Comparison of ENCODE assay signal across 8 mouse cellular contexts in the genomic region with DNA sequence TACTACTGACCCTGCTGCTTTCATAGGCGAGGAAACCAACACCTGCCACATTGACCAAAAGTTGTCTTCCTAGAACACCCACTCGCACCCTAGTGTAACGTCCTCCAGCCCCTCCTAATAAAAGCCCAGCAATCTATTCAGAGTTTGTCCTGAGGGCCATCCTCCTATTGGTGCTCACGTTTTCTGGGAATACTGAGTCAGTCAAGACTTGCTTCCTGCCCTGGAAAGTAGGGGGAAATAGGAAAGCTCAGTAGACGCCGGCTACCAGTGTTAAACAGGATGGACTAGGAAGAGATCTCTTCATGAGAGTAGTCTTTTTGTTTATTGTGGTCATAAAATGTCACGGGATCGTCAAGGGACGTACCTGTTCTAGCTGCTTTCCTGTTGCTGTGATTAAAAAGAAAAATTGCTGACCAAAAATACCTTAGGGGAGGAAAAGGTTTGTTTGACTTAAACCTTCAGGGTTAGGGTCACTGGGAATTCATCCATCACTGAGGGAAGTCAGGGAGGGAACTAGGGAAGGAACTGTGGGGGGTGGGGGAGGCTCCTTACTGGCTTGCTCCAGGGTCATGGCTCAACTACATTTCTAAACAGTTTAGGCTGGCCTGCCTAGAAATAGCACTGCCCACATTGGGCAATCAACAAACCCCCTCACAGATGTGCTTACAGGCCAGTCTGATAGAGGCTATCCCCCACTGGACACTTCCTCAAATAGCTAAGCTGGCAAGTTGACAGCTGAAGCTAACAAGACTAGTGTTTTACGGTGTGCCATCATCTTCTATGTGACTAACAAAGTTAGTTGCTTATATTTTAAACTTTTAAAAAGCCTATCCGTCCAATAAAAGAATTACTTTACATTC. TPM values are rescaled to one million over a fixed set of nuclear protein-coding genes. Genes with fewer than 3 reads are reported as not detected.
DNase-seq lines count a peak whose midpoint lies in the region; ATAC-seq and TF ChIP-seq lines count a peak whose summit lies in the region.

No protein-coding gene starts in this region.

- peak; percentile 60 for DNase-seq in lung, embryonic 14.5 days
- no peak for DNase-seq in lung, postnatal 25 days (ENCODE audit: low spot score)
- no peak for DNase-seq in embryonic facial prominence, embryonic 14.5 days (ENCODE audit: low spot score)
- peak; percentile 28 for DNase-seq in kidney, postnatal 0 days (ENCODE audit: low spot score)
- no peak for DNase-seq in neural tube, embryonic 11.5 days (ENCODE audit: low spot score)
- no peak for DNase-seq in right cerebral cortex, postnatal 36 days (ENCODE audit: low spot score in 2 of 2)
- no peak for DNase-seq in right cerebral cortex, postnatal 14 days
- no peak for DNase-seq in lung, postnatal 36 days

- TF ChIP-seq CTCF in lung, embryonic 14.5 days (IDR thresholded peaks at IDR 0.05; ENCODE audit: low read depth) = no peak
- no peak for TF ChIP-seq CTCF in kidney, postnatal 0 days (IDR thresholded peaks at IDR 0.05; ENCODE audit: low read depth)

- H3K9me3 ChIP-seq in lung, embryonic 14.5 days (ENCODE audit: low read depth, low read length) = no peaks in the 10 kb centered on the region
- H3K9me3 ChIP-seq in embryonic facial prominence, embryonic 14.5 days (ENCODE audit: control insufficient read depth, low read length) = no peaks in the 10 kb centered on the region
- H3K9me3 ChIP-seq in kidney, postnatal 0 days (replicated peaks; ENCODE audit: low read length) = no peaks in the 10 kb centered on the region
- no peaks in the 10 kb centered on the region for H3K9me3 ChIP-seq in neural tube, embryonic 11.5 days (ENCODE audit: control insufficient read depth, low read length)

- no peaks in the 10 kb centered on the region for H3K27me3 ChIP-seq in lung, embryonic 14.5 days (ENCODE audit: insufficient read depth, low read length)
- H3K27me3 ChIP-seq in embryonic facial prominence, embryonic 14.5 days (replicated peaks; ENCODE audit: control insufficient read depth, insufficient read depth, low read length) = no peaks in the 10 kb centered on the region; the same call in 1 of the 2 replicates
- no peaks in the 10 kb centered on the region for H3K27me3 ChIP-seq in kidney, postnatal 0 days (ENCODE audit: insufficient read depth, low read length)
- H3K27me3 ChIP-seq in neural tube, embryonic 11.5 days (ENCODE audit: control insufficient read depth, insufficient read depth, low read length) = no peaks in the 10 kb centered on the region

- H3K4me1 ChIP-seq in lung, embryonic 14.5 days (ENCODE audit: insufficient read depth) = peaks cover 2% of the 10 kb centered on the region; the same call in 1 of the 2 replicates
- H3K4me1 ChIP-seq in embryonic facial prominence, embryonic 14.5 days (ENCODE audit: control insufficient read depth, insufficient read depth, low read length) = peaks cover 15% of the 10 kb centered on the region
- peaks cover 5% of the 10 kb centered on the region for H3K4me1 ChIP-seq in kidney, postnatal 0 days (replicated peaks; ENCODE audit: insufficient read depth, low read length)
- peaks cover 11% of the 10 kb centered on the region for H3K4me1 ChIP-seq in neural tube, embryonic 11.5 days (ENCODE audit: control insufficient read depth, insufficient read depth, low read length)

- peak overlapping the region; percentile 96 for H3K9ac ChIP-seq in lung, embryonic 14.5 days
- peak overlapping the region; percentile 98 for H3K9ac ChIP-seq in embryonic facial prominence, embryonic 14.5 days (ENCODE audit: low read depth, low read length)
- H3K9ac ChIP-seq in kidney, postnatal 0 days (ENCODE audit: low read depth, low read length) = peak overlapping the region; percentile 95; the same call in 1 of the 2 replicates
- H3K9ac ChIP-seq in neural tube, embryonic 11.5 days (ENCODE audit: low read length) = peak overlapping the region; percentile 99

- 17% methylated on average over 11 of the region's 11 CpGs for WGBS in lung, embryonic 14.5 days
- WGBS in embryonic facial prominence, embryonic 14.5 days = 39% methylated on average over 11 of the region's 11 CpGs
- 11% methylated on average over 11 of the region's 11 CpGs for WGBS in kidney, postnatal 0 days
- 28% methylated on average over 11 of the region's 11 CpGs for WGBS in neural tube, embryonic 11.5 days

- H3K36me3 ChIP-seq in lung, embryonic 14.5 days (ENCODE audit: insufficient read depth) = peaks cover 8% of the 10 kb centered on the region
- peaks cover 5% of the 10 kb centered on the region for H3K36me3 ChIP-seq in embryonic facial prominence, embryonic 14.5 days (ENCODE audit: control insufficient read depth, insufficient read depth, low read length)
- no peaks in the 10 kb centered on the region for H3K36me3 ChIP-seq in kidney, postnatal 0 days (ENCODE audit: insufficient read depth, low read length)
- H3K36me3 ChIP-seq in neural tube, embryonic 11.5 days (ENCODE audit: control insufficient read depth, insufficient read depth, low read length) = no peaks in the 10 kb centered on the region

- peak overlapping the region; percentile 99 for H3K4me3 ChIP-seq in lung, embryonic 14.5 days (ENCODE audit: low read depth, low read length)
- peak overlapping the region; percentile 98 for H3K4me3 ChIP-seq in embryonic facial prominence, embryonic 14.5 days (ENCODE audit: low read depth, low read length)
- H3K4me3 ChIP-seq in kidney, postnatal 0 days (replicated peaks; ENCODE audit: low read depth, low read length) = peak overlapping the region; percentile 95
- H3K4me3 ChIP-seq in neural tube, embryonic 11.5 days (ENCODE audit: low read depth, low read length) = peak overlapping the region; percentile 89

- peak overlapping the region; percentile 99 for H3K27ac ChIP-seq in lung, embryonic 14.5 days (ENCODE audit: low read depth)
- H3K27ac ChIP-seq in embryonic facial prominence, embryonic 14.5 days (replicated peaks; ENCODE audit: low read depth, low read length) = peak overlapping the region; percentile 99
- H3K27ac ChIP-seq in kidney, postnatal 0 days = peak overlapping the region; percentile 99
- H3K27ac ChIP-seq in neural tube, embryonic 11.5 days (ENCODE audit: low read depth, low read length) = no peak overlapping the region; the same call in 1 of the 2 replicates

- peak overlapping the region; percentile 77 for H3K4me2 ChIP-seq in lung, embryonic 14.5 days
- H3K4me2 ChIP-seq in embryonic facial prominence, embryonic 14.5 days (ENCODE audit: low read depth, low read length) = peak overlapping the region; percentile 94
- H3K4me2 ChIP-seq in kidney, postnatal 0 days (ENCODE audit: low read length) = peak overlapping the region; percentile 93
- peak overlapping the region; percentile 87 for H3K4me2 ChIP-seq in neural tube, embryonic 11.5 days (ENCODE audit: low read depth)

- no peak for ATAC-seq in lung, embryonic 14.5 days (ENCODE audit: insufficient read depth)
- ATAC-seq in embryonic facial prominence, embryonic 14.5 days (ENCODE audit: low read depth) = no peak
- no peak for ATAC-seq in kidney, postnatal 0 days (replicated peaks; ENCODE audit: low FRiP score, low read depth)
- ATAC-seq in neural tube, embryonic 11.5 days (ENCODE audit: insufficient read depth, low FRiP score, low TSS enrichment) = no peak

RNA-seq across cellular contexts. Expression of gene Pdik1l, which starts 0.9 kb away (rescaled TPM):
- 21.2 and 21.4 TPM in 2 replicates for polyA plus RNA-seq in lung, embryonic 14.5 days (2014; fragmentation: Nextera tagmentation; extraction: Ambion mirVana)
- polyA plus RNA-seq in embryonic facial prominence, embryonic 14.5 days (2014; fragmentation: Nextera tagmentation; extraction: Ambion mirVana) = 18.5 and 19.6 TPM in 2 replicates
- 12.5 and 14.1 TPM in 2 replicates for polyA plus RNA-seq in kidney, postnatal 0 days (2015; fragmentation: Nextera tagmentation; extraction: Ambion mirVana)
- polyA plus RNA-seq in neural tube, embryonic 11.5 days (2014; fragmentation: Nextera tagmentation; extraction: Ambion mirVana) = 21.6 and 23.1 TPM in 2 replicates

RNA-seq across cellular contexts. Expression of gene Trim63, which starts 26.3 kb away (rescaled TPM):
- 0.28 TPM in 1 of 2 replicates, not detected in the other for polyA plus RNA-seq in lung, embryonic 14.5 days (2014; fragmentation: Nextera tagmentation; extraction: Ambion mirVana)
- polyA plus RNA-seq in embryonic facial prominence, embryonic 14.5 days (2014; fragmentation: Nextera tagmentation; extraction: Ambion mirVana) = 2.0 and 2.5 TPM in 2 replicates
- 2.4 and 2.7 TPM in 2 replicates for polyA plus RNA-seq in kidney, postnatal 0 days (2015; fragmentation: Nextera tagmentation; extraction: Ambion mirVana)
- polyA plus RNA-seq in neural tube, embryonic 11.5 days (2014; fragmentation: Nextera tagmentation; extraction: Ambion mirVana) = 0.87 and 1.6 TPM in 2 replicates

RNA-seq across cellular contexts. Expression of gene Grrp1, which starts 34.7 kb away (rescaled TPM):
- 10.2 and 11.6 TPM in 2 replicates for polyA plus RNA-seq in lung, embryonic 14.5 days (2014; fragmentation: Nextera tagmentation; extraction: Ambion mirVana)
- 6.8 and 7.4 TPM in 2 replicates for polyA plus RNA-seq in embryonic facial prominence, embryonic 14.5 days (2014; fragmentation: Nextera tagmentation; extraction: Ambion mirVana)
- 10.8 and 12.3 TPM in 2 replicates for polyA plus RNA-seq in kidney, postnatal 0 days (2015; fragmentation: Nextera tagmentation; extraction: Ambion mirVana)
- 11.1 and 11.8 TPM in 2 replicates for polyA plus RNA-seq in neural tube, embryonic 11.5 days (2014; fragmentation: Nextera tagmentation; extraction: Ambion mirVana)

RNA-seq across cellular contexts. Expression of gene Gm30191, which starts 41.9 kb away (rescaled TPM):
- not detected in 2 replicates for polyA plus RNA-seq in lung, embryonic 14.5 days (2014; fragmentation: Nextera tagmentation; extraction: Ambion mirVana)
- polyA plus RNA-seq in embryonic facial prominence, embryonic 14.5 days (2014; fragmentation: Nextera tagmentation; extraction: Ambion mirVana) = 0.28 TPM in 1 of 2 replicates, not detected in the other
- not detected in 2 replicates for polyA plus RNA-seq in kidney, postnatal 0 days (2015; fragmentation: Nextera tagmentation; extraction: Ambion mirVana)
- not detected in 2 replicates for polyA plus RNA-seq in neural tube, embryonic 11.5 days (2014; fragmentation: Nextera tagmentation; extraction: Ambion mirVana)

RNA-seq across cellular contexts. Expression of gene Zfp593, which starts 43.2 kb away (rescaled TPM):
- 16.4 and 17.5 TPM in 2 replicates for polyA plus RNA-seq in lung, embryonic 14.5 days (2014; fragmentation: Nextera tagmentation; extraction: Ambion mirVana)
- polyA plus RNA-seq in embryonic facial prominence, embryonic 14.5 days (2014; fragmentation: Nextera tagmentation; extraction: Ambion mirVana) = 13.7 and 15.7 TPM in 2 replicates
- polyA plus RNA-seq in kidney, postnatal 0 days (2015; fragmentation: Nextera tagmentation; extraction: Ambion mirVana) = 14.0 and 16.3 TPM in 2 replicates
- polyA plus RNA-seq in neural tube, embryonic 11.5 days (2014; fragmentation: Nextera tagmentation; extraction: Ambion mirVana) = 18.6 and 19.2 TPM in 2 replicates

Comparison
In these comparisons a context has a peak if more than half of its experiments do, and no peak if none do; other contexts are left out.
1. DNase-seq: peak in lung, embryonic 14.5 days (single experiment) and kidney, postnatal 0 days (single experiment); none in lung, postnatal 25 days (single experiment), embryonic facial prominence, embryonic 14.5 days (single experiment), neural tube, embryonic 11.5 days (single experiment), right cerebral cortex, postnatal 36 days (0 of 2), right cerebral cortex, postnatal 14 days (single experiment) and lung, postnatal 36 days (single experiment).
2. Peak in every context shown above with its lines, with median percentiles within 50 percentile points of each other: H3K4me2 ChIP-seq, H3K4me3 ChIP-seq and H3K9ac ChIP-seq.